13 mouse cellular contexts compared by ENCODE assay signal in the genomic region with DNA sequence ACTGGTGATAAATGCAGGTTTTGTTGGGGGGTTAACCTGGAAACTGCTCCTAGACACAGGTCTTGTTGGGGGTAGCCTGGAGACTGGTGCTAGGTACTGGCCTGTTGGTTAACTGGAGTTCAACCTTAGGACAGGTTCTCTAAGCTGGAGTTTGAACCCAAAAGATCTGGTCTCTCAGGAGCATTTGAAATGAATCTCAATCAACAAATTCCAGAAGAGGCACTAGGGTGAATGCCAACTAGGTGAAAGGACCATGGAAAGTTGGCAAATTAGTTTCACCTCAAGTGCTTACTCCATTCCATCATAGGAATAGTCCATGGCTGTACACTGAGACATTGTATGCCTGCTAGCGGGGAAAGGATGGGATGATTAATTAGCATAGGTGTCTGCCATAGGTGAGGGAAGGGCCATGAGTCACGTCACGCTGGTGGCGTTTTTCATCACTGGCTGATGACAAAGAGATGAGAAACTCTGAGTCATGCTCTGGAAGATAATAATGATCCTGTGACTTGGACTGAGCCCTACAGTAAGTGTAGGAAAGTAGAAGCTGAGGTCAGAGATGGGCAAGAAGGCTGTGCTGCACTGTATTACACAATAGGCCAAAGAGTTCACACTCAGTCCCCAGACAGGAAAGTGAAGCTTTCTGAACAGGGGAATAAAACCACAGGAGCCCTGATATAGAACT. TPM values are rescaled to one million over a fixed set of nuclear protein-coding genes. Genes with fewer than 3 reads are reported as not detected.
DNase-seq lines count a peak whose midpoint lies in the region; ATAC-seq and TF ChIP-seq lines count a peak whose summit lies in the region.
"Had no signal": no experiment of that assay in that cellular context is flagged by ENCODE, and none has a peak within 500 bp of the region (broad histone marks: within the 10 kb centered on the region; RNA-seq: fewer than 3 reads in every experiment).

No protein-coding gene starts in this region.

- H3K27me3 ChIP-seq in C2C12 (ENCODE audit: control insufficient read depth, insufficient read depth, insufficient read length): no peaks in the 10 kb centered on the region
- no peaks in the 10 kb centered on the region for H3K27me3 ChIP-seq in forebrain, postnatal 0 days (ENCODE audit: insufficient read depth, low read length)
- H3K27me3 ChIP-seq: embryonic facial prominence, embryonic 15.5 days had no signal

- no peaks in the 10 kb centered on the region for H3K79me2 ChIP-seq in C2C12 (ENCODE audit: control insufficient read depth, insufficient read depth)

- H3K27ac ChIP-seq in forebrain, postnatal 0 days (ENCODE audit: low read depth, low read length): no peak overlapping the region
- H3K27ac ChIP-seq: embryonic facial prominence, embryonic 15.5 days; limb, embryonic 10.5 days had no signal

- H3K79me3 ChIP-seq in C2C12 (ENCODE audit: low read depth): no peaks in the 10 kb centered on the region

- no peak overlapping the region for H3K4me3 ChIP-seq in C2C12 (ENCODE audit: insufficient read depth, poor library complexity, severe bottlenecking)
- no peak overlapping the region for H3K4me3 ChIP-seq in forebrain, postnatal 0 days (ENCODE audit: low read depth, low read length)
- H3K4me3 ChIP-seq: embryonic facial prominence, embryonic 15.5 days; limb, embryonic 10.5 days had no signal

- no peaks in the 10 kb centered on the region for H3K4me1 ChIP-seq in forebrain, postnatal 0 days (ENCODE audit: insufficient read depth)
- H3K4me1 ChIP-seq: embryonic facial prominence, embryonic 15.5 days; limb, embryonic 10.5 days had no signal

- H3ac ChIP-seq in C2C12 (ENCODE audit: control insufficient read depth, insufficient read length, low read depth): no peak overlapping the region

- no peak overlapping the region for H3K9ac ChIP-seq in forebrain, postnatal 0 days
- H3K9ac ChIP-seq: embryonic facial prominence, embryonic 15.5 days had no signal

- no peak for TF ChIP-seq CTCF in C2C12 (IDR thresholded peaks at IDR 0.05; ENCODE audit: control insufficient read depth, insufficient read depth, insufficient read length)
- TF ChIP-seq CTCF in forebrain, postnatal 0 days (IDR thresholded peaks at IDR 0.05; ENCODE audit: low read depth): no peak

- H3K36me3 ChIP-seq in C2C12 (ENCODE audit: control insufficient read depth, insufficient read depth): no peaks in the 10 kb centered on the region
- H3K36me3 ChIP-seq in forebrain, postnatal 0 days (ENCODE audit: insufficient read depth): no peaks in the 10 kb centered on the region
- H3K36me3 ChIP-seq: embryonic facial prominence, embryonic 15.5 days; limb, embryonic 10.5 days had no signal

- H3K9me3 ChIP-seq in forebrain, postnatal 0 days (ENCODE audit: low read length): no peaks in the 10 kb centered on the region
- H3K9me3 ChIP-seq: embryonic facial prominence, embryonic 15.5 days; limb, embryonic 10.5 days had no signal

- WGBS in forebrain, postnatal 0 days: 91% methylated on average over 4 of the region's 4 CpGs

- ATAC-seq in common myeloid progenitor, adult 5-6 weeks (replicated peaks; ENCODE audit: low read depth, poor library complexity, severe bottlenecking): peak; percentile 99
- no peak for ATAC-seq in forebrain, postnatal 0 days

- H3K4me2 ChIP-seq in forebrain, postnatal 0 days (ENCODE audit: low read depth): no peak overlapping the region
- H3K4me2 ChIP-seq: embryonic facial prominence, embryonic 15.5 days had no signal

- peak; percentile 83 for DNase-seq in kidney, adult 11 months
- no peak for DNase-seq in kidney, postnatal 4 days
- peak; percentile 46 to 86 for DNase-seq in kidney, postnatal 36 days
- DNase-seq in gastrocnemius, postnatal 25 days: no peak
- DNase-seq in forebrain, postnatal 0 days: no peak
- DNase-seq: cerebellum, postnatal 14 days; gastrocnemius, postnatal 36 days; lung, adult 18-20 months; thymus, postnatal 25 days had no signal

TF ChIP-seq in C2C12, 6 proteins besides CTCF, POLR2A, EP300 and RAD21:
- TF ChIP-seq USF1 (IDR thresholded peaks at IDR 0.05; ENCODE audit: low read depth) (no peak), MAX (IDR thresholded peaks at IDR 0.05) (no peak), MYOG (IDR thresholded peaks at IDR 0.05; ENCODE audit: control insufficient read depth, extremely low read depth, insufficient read length) (no peak), FOSL1 (IDR thresholded peaks at IDR 0.05; ENCODE audit: insufficient read depth, low read length, poor library complexity, severe bottlenecking) (peak; percentile 75), MYOD1 (IDR thresholded peaks at IDR 0.05; ENCODE audit: control insufficient read depth, insufficient read length, low read depth) (peak; percentile 64), CEBPB (IDR thresholded peaks at IDR 0.05; ENCODE audit: low read depth) (peak; percentile 95)

RNA-seq across cellular contexts. Expression of gene Ccdc73, which starts 3.3 kb away (rescaled TPM):
- 0.21 TPM for polyA plus RNA-seq in C2C12 (2012; fragmentation: generic; extraction: Trizol)
- 5.8 and 7.3 TPM in 2 replicates for total RNA-seq in common myeloid progenitor, adult 5-6 weeks (2017)
- 1 to 10 TPM; 2.7 to 3.8 TPM for total RNA-seq in gastrocnemius, postnatal 25 days (2021)
- total RNA-seq in forebrain, postnatal 0 days (2014; rRNA removed): not detected in 2 replicates
- polyA plus RNA-seq in forebrain, postnatal 0 days (2015; fragmentation: Nextera tagmentation; extraction: Ambion mirVana): 3.9 and 4.8 TPM in 2 replicates

RNA-seq across cellular contexts. Expression of gene Prrg4, which starts 14.6 kb away (rescaled TPM):
- polyA plus RNA-seq in C2C12 (2012; fragmentation: generic; extraction: Trizol): 4.6 TPM
- total RNA-seq in common myeloid progenitor, adult 5-6 weeks (2017): 10.7 and 14.1 TPM in 2 replicates
- under 1 TPM; 0.27 to 0.36 TPM for total RNA-seq in gastrocnemius, postnatal 25 days (2021)
- total RNA-seq in forebrain, postnatal 0 days (2014; rRNA removed): 1.2 TPM in 2 replicates
- 0.31 and 1.1 TPM in 2 replicates for polyA plus RNA-seq in forebrain, postnatal 0 days (2015; fragmentation: Nextera tagmentation; extraction: Ambion mirVana)

RNA-seq across cellular contexts. Expression of gene Qser1, which starts 47.8 kb away (rescaled TPM):
- 5.3 TPM for polyA plus RNA-seq in C2C12 (2012; fragmentation: generic; extraction: Trizol)
- 17.4 and 29.6 TPM in 2 replicates for total RNA-seq in common myeloid progenitor, adult 5-6 weeks (2017)
- 10 to 100 TPM; 45.2 to 46.6 TPM for total RNA-seq in gastrocnemius, postnatal 25 days (2021)
- total RNA-seq in forebrain, postnatal 0 days (2014; rRNA removed): 10.8 and 14.1 TPM in 2 replicates
- polyA plus RNA-seq in forebrain, postnatal 0 days (2015; fragmentation: Nextera tagmentation; extraction: Ambion mirVana): 2.4 and 3.4 TPM in 2 replicates

Comparison
In these comparisons a context has a peak if more than half of its experiments do, and no peak if none do; other contexts are left out.
1. DNase-seq: peak in kidney, adult 11 months (single experiment) and kidney, postnatal 36 days (2 of 2); none in kidney, postnatal 4 days (0 of 2), gastrocnemius, postnatal 25 days (single experiment) and forebrain, postnatal 0 days (single experiment).